Mouse (Mus musculus) midbrain, embryonic 10.5 days (tissue): ENCODE measurements around the gene Lsm14b. TPM values are rescaled to one million over a fixed set of nuclear protein-coding genes. Genes with fewer than 3 reads are reported as not detected.

Experiments used
- DNase-seq: peaks from one replicate; pipeline ENCODE4 v3.0.0-alpha.2; 2017; ENCODE audit warnings: low spot score
- H3K27ac ChIP-seq: fragments of 300-500 bp; sonication (generic); replicated peaks from 2 replicates; pipeline ENCODE4 v1.5.1; 2016; ENCODE audit warnings: mild to moderate bottlenecking
- H3K27me3 ChIP-seq: fragments of 300-500 bp; sonication (generic); 2 replicates; pipeline ENCODE4 v1.6.1; 2016; ENCODE audit warnings: low read depth, mild to moderate bottlenecking; ENCODE audit not compliant: poor library complexity, severe bottlenecking
- H3K36me3 ChIP-seq: fragments of 300-500 bp; sonication (generic); 2 replicates; pipeline ENCODE4 v1.6.1; 2016; ENCODE audit warnings: mild to moderate bottlenecking, moderate library complexity
- H3K4me1 ChIP-seq: fragments of 300-500 bp; sonication (generic); 2 replicates; pipeline ENCODE4 v1.6.1; 2016
- H3K4me3 ChIP-seq: fragments of 300-500 bp; sonication (generic); 2 replicates; pipeline ENCODE4 v1.5.1; 2016; ENCODE audit warnings: mild to moderate bottlenecking, moderate library complexity
- H3K9me3 ChIP-seq: fragments of 300-500 bp; sonication (generic); replicated peaks from 2 replicates; pipeline ENCODE4 v1.6.1; 2016; ENCODE audit warnings: mild to moderate bottlenecking
- WGBS: fragments of 180-500 bp; shearing (Covaris S2); methylation state at CpG from one replicate; pipeline ENCODE4 v1.1.7; 2016; 5-methylcytosine and 5-hydroxymethylcytosine counted together
- polyA plus RNA-seq: library from polyadenylated mRNA; unstranded; fragments of >200 nt; fragmentation: Nextera tagmentation; extraction: Ambion mirVana; gene quantifications from 2 replicates; pipeline ENCODE4 v1.2.1, GENCODE M21; 2016

Lsm14b gene
- polyA plus RNA-seq, 1 experiment from 2014 or later: 9.4 TPM

DNA sequence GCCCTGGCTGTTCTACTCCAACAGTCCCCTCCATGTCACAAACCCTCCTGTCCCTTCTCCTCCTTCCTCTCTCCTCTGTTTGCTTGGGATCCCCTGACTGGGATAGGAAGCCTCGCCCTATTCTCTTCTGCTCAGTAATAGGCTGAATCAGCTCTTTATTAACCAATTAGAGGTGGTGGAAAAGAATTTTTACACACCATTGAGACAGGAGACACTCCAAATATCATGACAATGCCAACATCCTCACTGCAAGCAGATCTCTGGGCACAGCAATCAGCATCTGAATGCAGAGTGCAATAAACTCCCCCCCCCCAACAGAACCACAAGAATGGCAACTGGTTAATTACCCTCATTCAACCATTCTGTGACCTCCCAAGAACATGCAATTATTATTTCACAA lies 35.7 kb upstream of the Lsm14b start:
- no peak for DNase-seq
- Histone ChIP-seq H3K27ac (no peak overlapping the region), H3K27me3 (no peaks in the 10 kb centered on the region), H3K4me3 (no peak overlapping the region), H3K9me3 (no peaks in the 10 kb centered on the region), H3K4me1 (peaks cover 7% of the 10 kb centered on the region; the same call in 1 of the 2 replicates), H3K36me3 (no peaks in the 10 kb centered on the region)
- WGBS: 64% methylated on average over 1 of the region's 1 CpGs

DNA sequence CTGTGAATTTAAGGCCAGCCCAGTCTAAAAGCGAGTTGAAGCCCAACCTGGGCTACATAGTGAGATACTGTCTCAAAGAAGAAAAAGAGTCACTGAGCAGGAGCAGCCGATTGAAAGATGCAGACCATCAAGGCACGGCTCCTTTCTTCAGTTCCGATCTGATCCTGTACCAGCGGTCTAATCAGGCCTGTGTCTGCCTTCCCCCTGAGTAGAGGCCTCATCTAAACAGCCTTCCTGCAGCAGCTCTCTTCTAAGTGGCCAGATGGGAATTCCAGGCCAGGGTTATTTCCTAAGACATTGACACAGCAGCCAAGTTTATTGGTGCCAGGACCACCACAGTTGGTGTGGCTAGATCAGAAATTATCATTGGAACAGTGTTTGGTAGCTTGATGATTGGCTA lies 31.7 kb upstream of the Lsm14b start:
- Histone ChIP-seq H3K4me1 (no peaks in the 10 kb centered on the region), H3K27me3 (no peaks in the 10 kb centered on the region), H3K27ac (no peak overlapping the region), H3K9me3 (no peaks in the 10 kb centered on the region), H3K4me3 (no peak overlapping the region), H3K36me3 (no peaks in the 10 kb centered on the region)
- 84% methylated on average over 5 of the region's 5 CpGs for WGBS
- DNase-seq: no peak

DNA sequence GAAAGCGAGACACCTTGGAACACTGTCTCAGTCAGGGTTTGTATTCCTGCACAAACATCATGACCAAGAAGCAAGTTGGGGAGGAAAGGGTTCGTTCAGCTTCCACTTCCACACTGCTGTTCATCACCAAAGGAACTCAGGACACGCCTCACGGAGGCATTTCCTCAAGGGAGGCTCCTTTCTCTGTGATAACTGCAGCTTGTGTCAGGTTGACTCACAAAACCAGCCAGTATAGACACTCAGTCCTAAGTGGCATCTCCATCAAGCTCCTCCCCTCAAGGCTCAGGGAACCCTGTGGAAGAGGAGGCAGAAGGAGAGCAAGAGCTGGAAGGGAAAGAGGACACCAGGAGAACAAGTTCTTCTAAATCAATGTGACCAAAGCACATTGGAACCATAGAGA lies 26.4 kb upstream of the Lsm14b start:
- no peak overlapping the region for H3K27ac ChIP-seq
- H3K27me3 ChIP-seq: no peaks in the 10 kb centered on the region
- no peak overlapping the region for H3K4me3 ChIP-seq
- H3K4me1 ChIP-seq: no peaks in the 10 kb centered on the region
- 79% methylated on average over 4 of the region's 4 CpGs for WGBS
- no peak for DNase-seq
- no peaks in the 10 kb centered on the region for H3K36me3 ChIP-seq
- H3K9me3 ChIP-seq: no peaks in the 10 kb centered on the region

DNA sequence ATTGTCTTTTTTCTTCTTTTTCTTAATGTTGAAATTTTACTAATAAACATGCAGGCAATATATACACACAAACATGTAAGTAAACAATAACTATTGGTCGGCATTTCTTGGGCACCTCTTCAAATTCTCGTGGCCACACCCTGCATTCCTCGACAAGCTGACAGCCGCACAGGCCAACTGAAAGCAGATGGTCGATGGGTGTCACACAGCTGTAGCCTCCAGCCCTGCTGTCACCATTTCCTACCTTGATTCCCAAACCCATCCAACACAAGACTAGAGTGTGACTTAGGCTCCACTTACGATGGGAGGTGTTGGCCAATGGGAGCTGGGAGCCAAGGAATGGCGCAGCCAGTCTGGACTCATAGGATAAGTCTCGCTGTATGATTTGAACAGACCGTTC lies 23.2 kb upstream of the Lsm14b start:
- no peaks in the 10 kb centered on the region for H3K27me3 ChIP-seq
- no peak overlapping the region for H3K4me3 ChIP-seq
- 94% methylated on average over 9 of the region's 9 CpGs for WGBS
- H3K4me1 ChIP-seq: 0 out of 2 replicates have a peak, but pooled peaks cover 3% of the 10 kb centered on the region
- H3K27ac ChIP-seq: no peak overlapping the region
- no peaks in the 10 kb centered on the region for H3K36me3 ChIP-seq
- DNase-seq: no peak
- H3K9me3 ChIP-seq: no peaks in the 10 kb centered on the region

DNA sequence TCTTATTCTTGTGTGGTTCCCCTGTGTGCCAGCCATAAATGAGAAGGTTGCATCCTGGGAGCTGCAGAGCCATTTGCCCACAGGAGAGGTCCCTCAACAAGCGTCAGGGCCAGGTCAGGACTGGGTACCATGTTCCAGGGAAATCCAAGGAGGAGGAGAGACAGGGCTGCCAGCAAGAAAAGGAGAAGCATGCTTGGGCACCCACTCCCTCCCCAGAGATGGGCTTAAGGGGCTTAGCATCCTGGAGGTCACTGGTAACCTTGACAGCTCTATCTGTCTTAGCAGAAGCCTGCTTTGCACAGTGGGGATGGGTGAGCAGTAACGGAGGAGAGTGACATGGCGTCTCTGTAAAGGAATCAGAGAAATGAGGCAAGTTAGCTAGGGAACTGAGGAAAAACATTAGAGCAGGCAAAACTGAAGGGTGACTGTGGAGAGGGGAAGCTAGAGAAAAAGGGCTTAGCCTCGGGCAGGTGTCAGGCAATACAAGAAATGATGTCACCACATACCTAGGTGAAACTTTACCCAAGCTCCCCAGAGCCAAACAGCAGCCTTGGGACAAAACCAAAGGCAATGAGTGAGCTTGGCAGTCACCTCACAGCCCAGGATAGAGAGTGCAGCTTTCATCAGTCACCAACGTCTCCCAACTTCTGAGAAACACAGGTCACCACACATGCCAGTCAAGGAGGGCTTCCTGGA lies 19.0 kb upstream of the Lsm14b start:
- 0 out of 2 replicates have a peak, but pooled peaks cover 7% of the 10 kb centered on the region for H3K4me1 ChIP-seq
- H3K9me3 ChIP-seq: 0 out of 2 replicates have a peak, but pooled peaks cover 2% of the 10 kb centered on the region
- no peak for DNase-seq
- 69% methylated on average over 5 of the region's 5 CpGs for WGBS
- H3K4me3 ChIP-seq: no peak overlapping the region
- H3K27ac ChIP-seq: no peak overlapping the region
- no peaks in the 10 kb centered on the region for H3K27me3 ChIP-seq
- H3K36me3 ChIP-seq: no peaks in the 10 kb centered on the region

DNA sequence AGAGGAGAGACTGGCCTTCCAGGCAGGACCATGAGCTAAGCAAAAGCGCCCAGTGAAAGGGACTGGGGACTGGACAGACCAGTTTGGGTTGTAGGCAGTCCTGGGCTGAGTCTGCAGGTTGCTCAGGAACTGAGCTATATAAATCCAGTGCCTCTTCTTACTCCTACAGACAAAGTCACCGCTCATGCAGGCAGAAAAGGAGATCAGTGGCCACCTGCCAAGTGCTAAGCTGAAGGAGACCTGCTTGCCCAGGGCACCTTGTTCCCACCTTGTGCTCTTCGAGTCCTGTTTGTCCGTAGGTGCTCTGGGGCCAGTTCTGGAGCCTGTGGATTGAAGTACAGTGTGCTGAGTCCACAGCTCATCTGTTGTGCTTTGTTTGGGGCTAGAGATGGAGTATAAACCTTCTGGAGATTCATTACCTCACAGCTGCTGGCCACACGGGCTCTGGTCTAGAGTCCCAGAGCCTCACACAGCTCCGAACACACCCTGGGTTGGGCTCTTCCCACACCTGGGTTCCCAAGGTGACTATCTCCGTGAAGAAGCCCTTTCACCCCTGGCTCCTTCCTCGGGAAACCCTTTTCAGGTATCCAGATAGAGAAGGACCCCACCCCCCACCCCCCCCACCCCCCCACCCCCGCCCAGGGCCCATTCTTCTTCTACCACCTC lies 18.3 kb upstream of the Lsm14b start:
- H3K4me3 ChIP-seq: no peak overlapping the region
- no peak for DNase-seq
- no peaks in the 10 kb centered on the region for H3K36me3 ChIP-seq
- no peak overlapping the region for H3K27ac ChIP-seq
- H3K4me1 ChIP-seq: 0 out of 2 replicates have a peak, but pooled peaks cover 7% of the 10 kb centered on the region
- 0 out of 2 replicates have a peak, but pooled peaks cover 2% of the 10 kb centered on the region for H3K9me3 ChIP-seq
- no peaks in the 10 kb centered on the region for H3K27me3 ChIP-seq
- WGBS: 47% methylated on average over 9 of the region's 9 CpGs

DNA sequence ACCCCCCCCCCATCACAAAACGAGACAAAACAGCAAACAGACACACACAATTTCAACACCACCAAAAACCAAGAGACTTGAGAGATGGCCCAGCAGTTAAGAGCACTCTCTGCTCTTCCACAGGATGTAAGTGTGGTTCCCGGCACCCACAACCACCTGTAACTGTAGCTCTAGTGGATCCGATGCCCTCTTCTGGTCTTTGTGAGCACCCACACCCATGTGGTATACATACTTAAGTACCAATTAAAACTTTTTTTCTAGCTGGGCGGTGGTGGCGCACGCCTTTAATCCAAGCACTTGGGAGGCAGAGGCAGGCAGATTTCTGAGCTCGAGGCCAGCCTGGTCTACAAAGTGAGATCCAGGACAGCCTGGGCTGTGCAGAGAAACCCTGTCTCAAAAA lies 14.1 kb upstream of the Lsm14b start:
- 94% methylated on average over 7 of the region's 7 CpGs for WGBS
- no peak overlapping the region for H3K4me3 ChIP-seq
- H3K27me3 ChIP-seq: no peaks in the 10 kb centered on the region
- no peak overlapping the region for H3K27ac ChIP-seq
- DNase-seq: no peak
- H3K9me3 ChIP-seq: 0 out of 2 replicates have a peak, but pooled peaks cover 2% of the 10 kb centered on the region
- H3K36me3 ChIP-seq: no peaks in the 10 kb centered on the region
- 0 out of 2 replicates have a peak, but pooled peaks cover 7% of the 10 kb centered on the region for H3K4me1 ChIP-seq

DNA sequence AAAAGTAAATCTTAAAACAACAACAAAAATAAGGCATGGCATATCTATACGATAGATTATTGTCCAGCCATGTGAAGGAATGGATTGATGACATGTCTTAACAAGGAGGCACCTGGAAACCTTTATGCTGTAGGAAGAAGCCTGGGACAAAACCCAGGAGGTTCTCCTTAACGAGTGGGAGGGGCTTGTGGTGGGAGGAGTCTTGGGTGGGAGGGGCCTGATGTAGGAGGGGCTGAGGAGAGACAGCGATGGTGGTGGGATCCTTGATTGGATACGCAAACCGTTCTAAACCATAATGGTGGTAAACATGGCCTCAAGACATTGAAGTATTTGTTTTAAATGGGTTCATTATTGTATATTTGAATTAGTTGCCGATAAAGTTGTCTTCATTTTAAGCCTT lies 13.4 kb upstream of the Lsm14b start:
- DNase-seq: no peak
- Histone ChIP-seq H3K4me3 (no peak overlapping the region), H3K4me1 (0 out of 2 replicates have a peak, but pooled peaks cover 7% of the 10 kb centered on the region), H3K27me3 (no peaks in the 10 kb centered on the region), H3K27ac (no peak overlapping the region), H3K36me3 (no peaks in the 10 kb centered on the region), H3K9me3 (0 out of 2 replicates have a peak, but pooled peaks cover 2% of the 10 kb centered on the region)
- WGBS: 88% methylated on average over 6 of the region's 6 CpGs

DNA sequence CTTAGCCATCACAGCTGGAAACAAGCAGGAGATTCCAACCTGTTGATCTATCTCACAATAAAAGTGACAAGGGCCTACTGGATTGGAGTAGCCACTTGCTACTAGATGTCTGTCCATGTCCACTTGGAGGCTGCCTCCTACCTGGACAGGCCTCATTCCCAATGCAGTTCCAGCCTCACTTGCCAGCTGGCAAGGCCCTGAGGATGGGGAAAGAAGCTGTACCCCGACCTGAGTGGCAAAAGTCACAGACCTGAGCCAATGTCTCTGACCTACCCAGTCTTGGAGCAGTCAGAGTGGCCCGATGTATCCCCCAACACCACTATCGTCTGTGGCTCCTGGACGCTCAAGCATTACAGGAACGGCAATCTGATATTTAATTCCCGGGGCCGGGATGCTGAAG lies 11.1 kb upstream of the Lsm14b start:
- Histone ChIP-seq H3K36me3 (no peaks in the 10 kb centered on the region), H3K4me3 (no peak overlapping the region), H3K9me3 (0 out of 2 replicates have a peak, but pooled peaks cover 2% of the 10 kb centered on the region), H3K4me1 (peaks cover 3% of the 10 kb centered on the region; the same call in 1 of the 2 replicates), H3K27ac (no peak overlapping the region), H3K27me3 (peaks cover 3% of the 10 kb centered on the region; the same call in 1 of the 2 replicates)
- no peak for DNase-seq
- 92% methylated on average over 7 of the region's 7 CpGs for WGBS

DNA sequence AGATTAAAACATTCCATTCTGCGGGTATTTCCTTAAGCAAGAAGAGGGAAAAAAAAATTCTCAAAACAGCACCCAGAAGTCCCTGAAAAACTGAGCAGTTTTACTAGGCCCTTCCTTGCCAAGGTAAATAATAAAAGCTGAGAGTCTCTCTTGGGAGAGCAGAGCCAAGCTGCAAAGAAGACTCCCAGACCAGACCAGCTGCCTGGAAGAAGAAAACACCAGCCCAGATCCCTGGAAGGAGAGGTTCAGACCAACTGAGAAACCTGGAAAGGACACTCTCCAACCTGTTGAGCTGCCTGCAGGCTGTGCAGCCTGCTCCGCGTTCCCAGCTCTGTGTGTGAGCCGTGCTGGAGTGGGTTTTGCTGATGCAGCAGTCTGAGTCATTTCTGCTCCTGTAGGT lies 7.2 kb upstream of the Lsm14b start:
- H3K4me1 ChIP-seq: peaks cover 3% of the 10 kb centered on the region; the same call in 1 of the 2 replicates
- H3K27me3 ChIP-seq: peaks cover 20% of the 10 kb centered on the region
- no peak overlapping the region for H3K27ac ChIP-seq
- no peak overlapping the region for H3K4me3 ChIP-seq
- no peaks in the 10 kb centered on the region for H3K9me3 ChIP-seq
- DNase-seq: no peak
- H3K36me3 ChIP-seq: no peaks in the 10 kb centered on the region
- WGBS: 71% methylated on average over 4 of the region's 4 CpGs

DNA sequence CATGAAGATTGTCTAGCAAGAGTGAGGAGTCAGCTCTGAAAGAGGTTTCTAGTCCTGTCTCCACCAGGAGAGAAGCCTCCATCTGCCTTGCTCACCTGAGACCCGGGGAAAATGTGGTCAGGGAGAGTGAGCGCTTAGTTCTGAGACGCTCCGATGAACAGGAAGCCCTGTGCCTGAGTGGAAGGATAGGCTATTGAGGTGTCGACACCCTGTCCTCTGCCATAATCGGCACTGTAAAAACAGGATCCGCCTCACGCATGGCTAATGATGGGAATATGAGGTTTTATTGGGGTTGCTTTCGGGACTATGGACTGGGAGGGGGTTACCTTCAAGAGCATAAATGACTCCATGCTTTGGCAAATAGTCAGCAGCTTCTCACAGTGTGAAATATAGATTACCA lies 6.2 kb upstream of the Lsm14b start:
- WGBS: 86% methylated on average over 9 of the region's 9 CpGs
- H3K27me3 ChIP-seq: peaks cover 30% of the 10 kb centered on the region

DNA sequence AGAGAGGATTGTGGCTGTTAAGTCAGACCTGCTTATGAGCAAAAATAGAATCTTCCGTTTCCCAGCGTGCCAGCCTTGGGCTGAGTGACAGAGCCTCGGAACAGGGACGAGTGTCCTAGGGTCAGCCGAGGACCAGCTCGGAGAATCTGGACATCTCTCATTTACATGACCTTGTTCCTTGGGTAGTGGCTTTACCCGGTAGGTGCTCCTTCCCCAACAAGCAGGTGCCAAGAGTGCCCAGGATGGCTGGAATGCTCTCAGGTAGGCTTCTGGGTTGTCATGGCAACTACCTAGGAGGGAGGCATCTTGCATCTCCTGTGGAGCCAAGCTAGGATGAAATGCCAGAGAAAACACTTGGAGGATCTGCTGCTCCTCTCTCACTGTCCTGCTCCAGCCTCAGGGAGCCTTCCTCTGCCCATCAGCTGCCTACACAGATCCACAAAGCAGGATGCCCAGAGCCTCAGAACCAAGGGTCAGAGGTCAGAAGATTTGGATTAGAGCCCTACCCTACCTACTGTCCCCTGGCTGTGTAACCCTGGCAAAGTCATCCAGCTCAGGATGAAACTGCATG lies 4.6 kb upstream of the Lsm14b start:
- H3K4me3 ChIP-seq: no peak overlapping the region
- no peaks in the 10 kb centered on the region for H3K36me3 ChIP-seq
- 80% methylated on average over 7 of the region's 7 CpGs for WGBS
- no peak for DNase-seq
- no peak overlapping the region for H3K27ac ChIP-seq
- no peaks in the 10 kb centered on the region for H3K9me3 ChIP-seq
- H3K4me1 ChIP-seq: peaks cover 15% of the 10 kb centered on the region
- peaks cover 33% of the 10 kb centered on the region for H3K27me3 ChIP-seq

More for the DNA sequence above, 6.2 kb upstream of the Lsm14b start:
- H3K4me3 ChIP-seq: no peak overlapping the region
- no peak for DNase-seq
- no peak overlapping the region for H3K27ac ChIP-seq
- no peaks in the 10 kb centered on the region for H3K36me3 ChIP-seq
- peaks cover 3% of the 10 kb centered on the region; the same call in 1 of the 2 replicates for H3K4me1 ChIP-seq
- H3K9me3 ChIP-seq: no peaks in the 10 kb centered on the region

DNA sequence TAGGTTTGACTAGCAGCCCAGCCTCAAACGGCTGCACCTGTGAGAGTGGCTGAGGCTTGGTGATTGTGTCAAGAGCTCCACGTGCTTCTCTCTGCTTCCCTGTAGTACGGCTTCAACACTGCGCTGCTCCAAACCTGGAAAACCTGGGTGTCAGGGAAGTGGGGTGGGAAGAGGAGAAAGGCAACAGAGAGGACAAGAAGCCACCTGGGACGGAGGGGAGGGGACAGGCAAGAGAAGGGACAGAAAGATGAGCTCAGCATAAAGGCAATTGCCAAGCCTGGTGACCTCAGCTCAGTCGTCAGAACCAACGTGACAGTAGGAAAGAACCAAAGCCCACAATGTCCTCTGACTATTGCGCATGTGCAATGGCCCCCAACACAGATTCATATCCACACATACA lies 3.9 kb upstream of the Lsm14b start:
- Histone ChIP-seq H3K27me3 (peaks cover 33% of the 10 kb centered on the region), H3K9me3 (no peaks in the 10 kb centered on the region)
- WGBS: 81% methylated on average over 8 of the region's 8 CpGs

More for the DNA sequence above, 3.9 kb upstream of the Lsm14b start:
- DNase-seq: no peak
- Histone ChIP-seq H3K36me3 (no peaks in the 10 kb centered on the region), H3K4me1 (peaks cover 19% of the 10 kb centered on the region), H3K4me3 (no peak overlapping the region), H3K27ac (no peak overlapping the region)
